Mouse (Mus musculus): ENCODE results near the gene Hs6st3. TPM values are rescaled to one million over a fixed set of nuclear protein-coding genes. Genes with fewer than 3 reads are reported as not detected.
"Not testable (repeated sequence)": the region's sequence is repeated elsewhere in the genome, so short reads cannot be mapped to it uniquely, and the experiment has no call there.

Hs6st3 gene
- polyA plus RNA-seq, 1 experiment from 2014 or later: 1.0 TPM

GRCm38 (mm10) chr14:119532889-119533546 lies 394.9 kb downstream of the Hs6st3 start:
- no peak for TF ChIP-seq CTCF (IDR thresholded peaks at IDR 0.05)
- H3K27me3 ChIP-seq: peaks cover 14% of the 10 kb centered on the region
- ChIA-PET CTCF (no interaction called here), POLR2A (no interaction called here)
- ATAC-seq: no peak
- DNase-seq (ENCODE audit: low read depth, low spot score): no peak
- in situ Hi-C loops (cut with MboI; ENCODE audit: low pct_unique_long_range_greater_than_20kb): no loop called here

DNA sequence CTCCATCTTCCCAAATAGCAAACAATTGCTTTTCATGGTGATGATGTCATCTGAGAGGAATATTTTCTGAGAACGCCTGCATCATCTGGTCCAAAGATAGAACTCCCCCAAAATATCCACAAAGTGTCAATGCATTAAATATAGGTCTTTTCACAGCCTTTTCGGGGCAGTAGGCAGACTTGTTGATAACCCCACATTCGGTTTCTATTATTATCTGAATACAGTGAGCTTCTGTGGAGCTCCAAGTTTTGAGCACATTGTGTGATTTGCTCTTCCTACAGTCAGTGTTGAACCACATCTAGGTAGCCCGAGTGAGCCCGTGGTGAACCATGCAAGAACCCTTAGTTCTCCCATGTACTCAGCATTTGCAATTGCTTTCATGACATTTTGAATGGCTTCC lies 402.4 kb downstream of the Hs6st3 start:
- DNase-seq (ENCODE audit: low read depth, low spot score) (no peak), ATAC-seq (no peak)
- TF ChIP-seq CTCF (IDR thresholded peaks at IDR 0.05): no peak
- CTCF ChIA-PET: no interaction called here
- POLR2A ChIA-PET: no interaction called here
- in situ Hi-C loops (cut with MboI; ENCODE audit: low pct_unique_long_range_greater_than_20kb): no loop called here
- peaks cover 13% of the 10 kb centered on the region for H3K27me3 ChIP-seq

- CTCF ChIA-PET: no interaction called here
- DNase-seq (ENCODE audit: low read depth, low spot score) (no peak), ATAC-seq (no peak)
- in situ Hi-C loops (cut with MboI; ENCODE audit: low pct_unique_long_range_greater_than_20kb): no loop called here
- H3K27me3 ChIP-seq: no peaks in the 10 kb centered on the region
- POLR2A ChIA-PET: no interaction called here
- no peak for TF ChIP-seq CTCF (IDR thresholded peaks at IDR 0.05)
These were observed 406.5 kb downstream of the Hs6st3 start for GRCm38 (mm10) chr14:119544596-119544995.

GRCm38 (mm10) chr14:119558356-119558755 lies 420.2 kb downstream of the Hs6st3 start:
- CTCF ChIA-PET: no interaction called here
- POLR2A ChIA-PET: no interaction called here
- ATAC-seq: no peak

GRCm38 (mm10) chr14:119582039-119582508 lies 443.9 kb downstream of the Hs6st3 start:
- ATAC-seq (no peak), DNase-seq (ENCODE audit: low read depth, low spot score) (no peak)
- ChIA-PET CTCF (no interaction called here), POLR2A (no interaction called here)
- TF ChIP-seq CTCF (IDR thresholded peaks at IDR 0.05): no peak
- peaks cover 5% of the 10 kb centered on the region for H3K27me3 ChIP-seq
- in situ Hi-C loops (cut with MboI; ENCODE audit: low pct_unique_long_range_greater_than_20kb): no loop called here

More at GRCm38 (mm10) chr14:119558356-119558755, 420.2 kb downstream of the Hs6st3 start:
- DNase-seq (ENCODE audit: low read depth, low spot score): no peak
- TF ChIP-seq CTCF (IDR thresholded peaks at IDR 0.05): no peak
- peaks cover 14% of the 10 kb centered on the region for H3K27me3 ChIP-seq
- in situ Hi-C loops (cut with MboI; ENCODE audit: low pct_unique_long_range_greater_than_20kb): no loop called here

- no peaks in the 10 kb centered on the region for H3K27me3 ChIP-seq
- CTCF ChIA-PET: no interaction called here
- DNase-seq (ENCODE audit: low read depth, low spot score): no peak
- in situ Hi-C loops (cut with MboI; ENCODE audit: low pct_unique_long_range_greater_than_20kb): no loop called here
- no peak for ATAC-seq
- TF ChIP-seq CTCF (IDR thresholded peaks at IDR 0.05): no peak
- POLR2A ChIA-PET: no interaction called here
These were observed 446.9 kb downstream of the Hs6st3 start for GRCm38 (mm10) chr14:119585069-119585468.

DNA sequence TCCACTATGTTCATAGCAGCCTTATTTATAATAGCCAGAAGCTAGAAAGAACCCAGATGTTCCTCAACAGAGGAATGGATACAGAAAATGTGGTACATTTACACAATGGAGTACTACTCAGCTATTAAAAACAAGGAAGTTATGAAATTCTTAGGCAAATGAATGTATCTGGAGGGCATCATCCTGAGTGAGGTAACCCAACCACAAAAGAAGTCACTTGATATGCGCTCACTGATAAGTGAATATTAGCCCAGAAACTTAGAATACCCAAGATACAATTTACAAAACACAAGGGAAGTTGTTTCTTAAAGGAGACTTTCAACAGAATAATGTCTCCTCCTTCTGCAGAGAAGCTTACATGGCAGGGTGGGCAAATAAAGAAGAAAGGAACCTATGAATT lies 449.2 kb downstream of the Hs6st3 start:
- CTCF ChIA-PET; ATAC-seq; in situ Hi-C loops (cut with MboI; ENCODE audit: low pct_unique_long_range_greater_than_20kb); POLR2A ChIA-PET; H3K27me3 ChIP-seq; DNase-seq (ENCODE audit: low read depth, low spot score): not testable (repeated sequence)

DNA sequence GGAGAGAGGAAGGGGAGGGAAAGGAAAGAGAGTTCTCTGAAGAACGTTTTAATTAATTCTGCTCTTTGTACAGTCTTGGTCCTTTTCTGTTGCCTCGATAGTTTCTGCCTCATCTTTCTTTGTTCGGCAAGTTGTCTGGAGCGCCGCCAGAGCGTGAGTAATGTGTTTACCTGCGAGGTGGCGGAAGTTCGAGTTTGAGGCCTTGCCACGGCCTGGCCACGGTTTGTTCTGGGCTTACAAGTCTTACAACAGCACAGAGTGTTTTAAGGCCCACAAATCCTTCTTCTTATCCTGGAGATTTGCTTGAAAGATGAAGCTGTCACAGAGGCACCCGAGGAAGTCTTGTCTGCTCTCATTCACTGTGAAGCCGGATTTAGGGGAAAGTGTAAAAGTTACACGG lies 466.2 kb downstream of the Hs6st3 start:
- TF ChIP-seq CTCF (IDR thresholded peaks at IDR 0.05): no peak
- ATAC-seq (no peak), DNase-seq (ENCODE audit: low read depth, low spot score) (no peak)
- in situ Hi-C loops (cut with MboI; ENCODE audit: low pct_unique_long_range_greater_than_20kb): no loop called here
- POLR2A ChIA-PET: no interaction called here
- CTCF ChIA-PET: no interaction called here
- peaks cover 4% of the 10 kb centered on the region for H3K27me3 ChIP-seq

GRCm38 (mm10) chr14:119612793-119613192 lies 474.7 kb downstream of the Hs6st3 start:
- CTCF ChIA-PET: no interaction called here
- in situ Hi-C loops (cut with MboI; ENCODE audit: low pct_unique_long_range_greater_than_20kb): no loop called here
- no peak for DNase-seq (ENCODE audit: low read depth, low spot score)
- ATAC-seq: no peak
- POLR2A ChIA-PET: no interaction called here
- no peak for TF ChIP-seq CTCF (IDR thresholded peaks at IDR 0.05)
- no peaks in the 10 kb centered on the region for H3K27me3 ChIP-seq

DNA sequence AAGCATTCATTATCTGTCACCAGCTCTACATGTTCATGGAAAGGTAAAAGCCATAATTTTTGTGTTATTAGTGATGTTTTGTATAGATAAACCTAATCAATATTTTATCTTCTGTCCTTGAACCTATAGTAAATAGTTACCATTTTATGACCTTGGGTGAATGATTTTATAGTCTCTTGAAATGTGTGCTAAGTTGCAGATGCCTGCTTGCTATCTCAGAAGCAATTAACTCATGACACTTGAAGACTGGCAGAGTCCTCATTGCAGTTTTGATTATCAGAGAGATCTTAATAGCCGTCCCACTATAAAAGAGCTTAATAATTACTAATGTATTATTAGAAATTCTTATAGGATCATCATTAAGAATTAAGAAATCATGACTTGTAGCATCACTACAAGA lies 491.0 kb downstream of the Hs6st3 start:
- in situ Hi-C loops (cut with MboI; ENCODE audit: low pct_unique_long_range_greater_than_20kb): no loop called here
- TF ChIP-seq CTCF (IDR thresholded peaks at IDR 0.05): no peak
- no peaks in the 10 kb centered on the region for H3K27me3 ChIP-seq
- ChIA-PET POLR2A (no interaction called here), CTCF (interaction anchor here (2.0 kb wide), 1 partner anchor 9 kb away, joined by 5 read pairs; no protein-coding TSS in a partner anchor)
- ATAC-seq: no peak
- no peak for DNase-seq (ENCODE audit: low read depth, low spot score)

- ChIA-PET POLR2A (no interaction called here), CTCF (interaction anchor here (1.1 kb wide), 1 partner anchor 24 kb away, joined by 3 read pairs; no protein-coding TSS in a partner anchor)
- DNase-seq (ENCODE audit: low read depth, low spot score): no peak
- ATAC-seq: no peak
- no peak for TF ChIP-seq CTCF (IDR thresholded peaks at IDR 0.05)
- in situ Hi-C loops (cut with MboI; ENCODE audit: low pct_unique_long_range_greater_than_20kb): no loop called here
- H3K27me3 ChIP-seq: no peaks in the 10 kb centered on the region
These were observed 494.9 kb downstream of the Hs6st3 start for GRCm38 (mm10) chr14:119633090-119633489.

DNA sequence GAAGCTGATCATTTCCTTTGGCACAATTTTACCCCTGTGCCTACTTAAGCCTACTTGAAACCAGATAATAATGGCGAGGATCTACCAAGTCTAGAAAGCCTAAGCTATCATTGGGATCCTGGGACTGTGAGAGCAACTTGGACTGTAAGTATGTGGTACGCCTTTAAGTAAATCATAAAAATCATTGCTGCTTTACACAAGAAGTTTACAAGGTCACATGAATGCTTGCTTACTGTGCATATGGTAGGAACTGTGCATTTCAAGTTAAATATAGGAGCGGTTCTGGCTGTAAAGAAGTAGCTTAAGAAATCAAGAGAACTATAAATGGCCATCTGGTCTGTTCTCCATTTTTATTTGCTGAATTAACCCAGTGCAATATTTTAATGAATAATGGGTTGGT lies 495.5 kb downstream of the Hs6st3 start:
- no peaks in the 10 kb centered on the region for H3K27me3 ChIP-seq
- CTCF ChIA-PET: interaction anchor here (1.1 kb wide), 1 partner anchor 23 kb away, joined by 3 read pairs; no protein-coding TSS in a partner anchor
- in situ Hi-C loops (cut with MboI; ENCODE audit: low pct_unique_long_range_greater_than_20kb): no loop called here
- no peak for TF ChIP-seq CTCF (IDR thresholded peaks at IDR 0.05)
- DNase-seq (ENCODE audit: low read depth, low spot score): no peak
- POLR2A ChIA-PET: no interaction called here
- no peak for ATAC-seq
